Mouse (Mus musculus): ENCODE results near the gene Snx29.

The Snx29 gene

GRCm38 (mm10) chr16:11621664-11622063 is 299.0 kb downstream of the Snx29 start:
- Histone ChIP-seq H3K36me3 (ENCODE audit: insufficient read depth, low read length) (no peaks in the 10 kb centered on the region), H3K4me1 (replicated peaks; ENCODE audit: low read depth, low read length) (no peaks in the 10 kb centered on the region), H3K4me3 (replicated peaks; ENCODE audit: low read length) (no peak overlapping the region), H3K27me3 (ENCODE audit: insufficient read depth, low read length) (no peaks in the 10 kb centered on the region), H3K9me3 (ENCODE audit: low read length) (peaks cover 4% of the 10 kb centered on the region)
- TF ChIP-seq NANOG (IDR thresholded peaks at IDR 0.05; ENCODE audit: borderline replicate concordance, low read length) (no peak), CTCF (conservative IDR thresholded peaks at IDR 0.05; ENCODE audit: low read length) (no peak), POU5F1 (IDR thresholded peaks at IDR 0.05; ENCODE audit: borderline replicate concordance, low read length) (no peak)

- H3K4me1 ChIP-seq (replicated peaks; ENCODE audit: low read depth, low read length), result no peaks in the 10 kb centered on the region
- H3K9me3 ChIP-seq (ENCODE audit: low read length), result no peaks in the 10 kb centered on the region
- H3K27me3 ChIP-seq (ENCODE audit: insufficient read depth, low read length), result no peaks in the 10 kb centered on the region
- TF ChIP-seq CTCF (conservative IDR thresholded peaks at IDR 0.05; ENCODE audit: low read length), result no peak
- TF ChIP-seq NANOG (IDR thresholded peaks at IDR 0.05; ENCODE audit: borderline replicate concordance, low read length), result no peak
- TF ChIP-seq POU5F1 (IDR thresholded peaks at IDR 0.05; ENCODE audit: borderline replicate concordance, low read length), result no peak
- H3K4me3 ChIP-seq (replicated peaks; ENCODE audit: low read length), result no peak overlapping the region
- no peaks in the 10 kb centered on the region for H3K36me3 ChIP-seq (ENCODE audit: insufficient read depth, low read length)
Measured at GRCm38 (mm10) chr16:11623032-11623431, 300.3 kb downstream of the Snx29 start.

- no peaks in the 10 kb centered on the region for H3K27me3 ChIP-seq (ENCODE audit: insufficient read depth, low read length)
- no peaks in the 10 kb centered on the region for H3K36me3 ChIP-seq (ENCODE audit: insufficient read depth, low read length)
- H3K9me3 ChIP-seq (ENCODE audit: low read length), result no peaks in the 10 kb centered on the region
- TF ChIP-seq NANOG (IDR thresholded peaks at IDR 0.05; ENCODE audit: borderline replicate concordance, low read length) (no peak), CTCF (conservative IDR thresholded peaks at IDR 0.05; ENCODE audit: low read length) (no peak), POU5F1 (IDR thresholded peaks at IDR 0.05; ENCODE audit: borderline replicate concordance, low read length) (no peak)
- H3K4me1 ChIP-seq (replicated peaks; ENCODE audit: low read depth, low read length), result no peaks in the 10 kb centered on the region
- H3K4me3 ChIP-seq (replicated peaks; ENCODE audit: low read length), result no peak overlapping the region
Measured at GRCm38 (mm10) chr16:11624121-11624520, 301.4 kb downstream of the Snx29 start.

GRCm38 (mm10) chr16:11626004-11626481 is 303.3 kb downstream of the Snx29 start:
- Histone ChIP-seq H3K36me3 (ENCODE audit: insufficient read depth, low read length) (no peaks in the 10 kb centered on the region), H3K4me3 (replicated peaks; ENCODE audit: low read length) (no peak overlapping the region), H3K9me3 (ENCODE audit: low read length) (no peaks in the 10 kb centered on the region), H3K4me1 (replicated peaks; ENCODE audit: low read depth, low read length) (no peaks in the 10 kb centered on the region), H3K27me3 (ENCODE audit: insufficient read depth, low read length) (no peaks in the 10 kb centered on the region)
- no peak for TF ChIP-seq CTCF (conservative IDR thresholded peaks at IDR 0.05; ENCODE audit: low read length)
- no peak for TF ChIP-seq NANOG (IDR thresholded peaks at IDR 0.05; ENCODE audit: borderline replicate concordance, low read length)
- TF ChIP-seq POU5F1 (IDR thresholded peaks at IDR 0.05; ENCODE audit: borderline replicate concordance, low read length), result no peak

GRCm38 (mm10) chr16:11626616-11627015 is 303.9 kb downstream of the Snx29 start:
- Histone ChIP-seq H3K4me1 (replicated peaks; ENCODE audit: low read depth, low read length) (no peaks in the 10 kb centered on the region), H3K27me3 (ENCODE audit: insufficient read depth, low read length) (no peaks in the 10 kb centered on the region), H3K36me3 (ENCODE audit: insufficient read depth, low read length) (no peaks in the 10 kb centered on the region), H3K9me3 (ENCODE audit: low read length) (no peaks in the 10 kb centered on the region), H3K4me3 (replicated peaks; ENCODE audit: low read length) (no peak overlapping the region)
- no peak for TF ChIP-seq NANOG (IDR thresholded peaks at IDR 0.05; ENCODE audit: borderline replicate concordance, low read length)
- TF ChIP-seq CTCF (conservative IDR thresholded peaks at IDR 0.05; ENCODE audit: low read length), result no peak
- TF ChIP-seq POU5F1 (IDR thresholded peaks at IDR 0.05; ENCODE audit: borderline replicate concordance, low read length), result no peak

GRCm38 (mm10) chr16:11627866-11628638 is 305.3 kb downstream of the Snx29 start:
- Histone ChIP-seq H3K27me3 (ENCODE audit: insufficient read depth, low read length) (no peaks in the 10 kb centered on the region), H3K9me3 (ENCODE audit: low read length) (no peaks in the 10 kb centered on the region), H3K4me3 (replicated peaks; ENCODE audit: low read length) (no peak overlapping the region), H3K36me3 (ENCODE audit: insufficient read depth, low read length) (no peaks in the 10 kb centered on the region), H3K4me1 (replicated peaks; ENCODE audit: low read depth, low read length) (no peaks in the 10 kb centered on the region)
- TF ChIP-seq CTCF (conservative IDR thresholded peaks at IDR 0.05; ENCODE audit: low read length), result peak; percentile 53
- no peak for TF ChIP-seq POU5F1 (IDR thresholded peaks at IDR 0.05; ENCODE audit: borderline replicate concordance, low read length)

- Histone ChIP-seq H3K4me3 (replicated peaks; ENCODE audit: low read length) (no peak overlapping the region), H3K36me3 (ENCODE audit: insufficient read depth, low read length) (no peaks in the 10 kb centered on the region), H3K4me1 (replicated peaks; ENCODE audit: low read depth, low read length) (no peaks in the 10 kb centered on the region), H3K9me3 (ENCODE audit: low read length) (no peaks in the 10 kb centered on the region), H3K27me3 (ENCODE audit: insufficient read depth, low read length) (no peaks in the 10 kb centered on the region)
- no peak for TF ChIP-seq CTCF (conservative IDR thresholded peaks at IDR 0.05; ENCODE audit: low read length)
- no peak for TF ChIP-seq NANOG (IDR thresholded peaks at IDR 0.05; ENCODE audit: borderline replicate concordance, low read length)
- TF ChIP-seq POU5F1 (IDR thresholded peaks at IDR 0.05; ENCODE audit: borderline replicate concordance, low read length), result no peak
Measured at GRCm38 (mm10) chr16:11629704-11630103, 307.0 kb downstream of the Snx29 start.

GRCm38 (mm10) chr16:11630489-11630888 is 307.8 kb downstream of the Snx29 start:
- no peaks in the 10 kb centered on the region for H3K9me3 ChIP-seq (ENCODE audit: low read length)
- no peak overlapping the region for H3K4me3 ChIP-seq (replicated peaks; ENCODE audit: low read length)
- no peaks in the 10 kb centered on the region for H3K4me1 ChIP-seq (replicated peaks; ENCODE audit: low read depth, low read length)
- no peaks in the 10 kb centered on the region for H3K27me3 ChIP-seq (ENCODE audit: insufficient read depth, low read length)
- no peaks in the 10 kb centered on the region for H3K36me3 ChIP-seq (ENCODE audit: insufficient read depth, low read length)
- no peak for TF ChIP-seq NANOG (IDR thresholded peaks at IDR 0.05; ENCODE audit: borderline replicate concordance, low read length)
- TF ChIP-seq CTCF (conservative IDR thresholded peaks at IDR 0.05; ENCODE audit: low read length), result no peak

Data from E14TG2a.4 (cell line).